Mouse (Mus musculus) spleen, embryonic (tissue): ENCODE results near the gene Hs3st4.

Experiments used
- CTCF ChIA-PET: fragments of 350-600 bp; sonication (Branson Sonifier 250); formaldehyde crosslinking; loops from one replicate; lab custom pipeline; 2022; lab: Charles Lee

Hs3st4 gene

GRCm38 (mm10) chr7:124341510-124341909 is 358.8 kb downstream of the Hs3st4 start:
- CTCF ChIA-PET, result no interaction called here

- CTCF ChIA-PET, result no interaction called here
Observed at GRCm38 (mm10) chr7:124347218-124348017, 364.7 kb downstream of the Hs3st4 start.

GRCm38 (mm10) chr7:124354035-124354434 is 371.4 kb downstream of the Hs3st4 start:
- CTCF ChIA-PET, result no interaction called here

GRCm38 (mm10) chr7:124358068-124358467 is 375.4 kb downstream of the Hs3st4 start:
- CTCF ChIA-PET, result no interaction called here

- CTCF ChIA-PET, result no interaction called here
Observed at GRCm38 (mm10) chr7:124359836-124360235, 377.2 kb downstream of the Hs3st4 start.

- CTCF ChIA-PET, result no interaction called here
Observed at GRCm38 (mm10) chr7:124372297-124372696, 389.6 kb downstream of the Hs3st4 start.

GRCm38 (mm10) chr7:124372697-124373096 is 390.0 kb downstream of the Hs3st4 start:
- CTCF ChIA-PET, result no interaction called here

GRCm38 (mm10) chr7:124383489-124383888 is 400.8 kb downstream of the Hs3st4 start:
- CTCF ChIA-PET, result interaction anchor here (0.8 kb wide), 1 partner anchor 19 kb away, joined by 3 read pairs; no protein-coding TSS in a partner anchor

- CTCF ChIA-PET, result no interaction called here
Observed at GRCm38 (mm10) chr7:124399184-124399583, 416.5 kb downstream of the Hs3st4 start.

- CTCF ChIA-PET, result no interaction called here
Observed at GRCm38 (mm10) chr7:124426951-124427350, 444.3 kb downstream of the Hs3st4 start.
